Mouse (Mus musculus): ENCODE measurements around the gene Mbnl2. TPM values are rescaled to one million over a fixed set of nuclear protein-coding genes. Genes with fewer than 3 reads are reported as not detected.
A peak's percentile ranks its signal among the peaks of the same experiment; 100 is the strongest.

Mbnl2 gene
- polyA plus RNA-seq, 1 experiment, result 41.7 TPM

DNA sequence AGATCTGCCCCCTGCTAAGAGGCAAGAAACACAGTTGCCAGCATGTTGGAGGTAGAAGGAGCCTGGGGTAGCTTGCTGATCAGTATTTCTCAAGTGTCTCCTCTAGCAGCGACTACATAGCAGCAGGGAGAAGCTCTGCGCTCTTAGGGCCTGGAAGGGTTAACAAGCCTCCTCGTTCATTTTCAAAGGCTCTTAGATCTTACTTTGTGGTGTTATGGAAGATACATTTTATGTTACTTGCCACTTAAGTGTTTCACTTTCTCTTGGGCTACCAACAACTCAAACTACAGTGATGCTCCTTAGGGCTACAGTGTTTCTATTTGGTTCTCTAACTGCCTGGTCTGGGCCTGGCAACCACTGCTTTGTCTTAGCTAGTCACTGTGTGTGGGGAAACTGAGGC, 31.9 kb downstream of the Mbnl2 start:
- Histone ChIP-seq H3K4me1 (ENCODE audit: control insufficient read depth, insufficient read depth, insufficient read length, low read length) (peaks cover 41% of the 10 kb centered on the region), H3K27me3 (ENCODE audit: control insufficient read depth, insufficient read depth, low read length) (no peaks in the 10 kb centered on the region), H3K27ac (ENCODE audit: insufficient read depth, low read depth, low read length) (no peak overlapping the region), H3K36me3 (ENCODE audit: control insufficient read depth, insufficient read depth, low read length) (no peaks in the 10 kb centered on the region), H3K4me3 (ENCODE audit: low read depth, low read length) (no peak overlapping the region)
- no peak for TF ChIP-seq CTCF (IDR thresholded peaks at IDR 0.05; ENCODE audit: extremely low read depth, insufficient read length, insufficient replicate concordance, low read depth, low read length)
- TF ChIP-seq POLR2A (IDR thresholded peaks at IDR 0.05; ENCODE audit: low read depth, low read length), result no peak
- WGBS, result 67% methylated on average over 3 of the region's 3 CpGs

DNA sequence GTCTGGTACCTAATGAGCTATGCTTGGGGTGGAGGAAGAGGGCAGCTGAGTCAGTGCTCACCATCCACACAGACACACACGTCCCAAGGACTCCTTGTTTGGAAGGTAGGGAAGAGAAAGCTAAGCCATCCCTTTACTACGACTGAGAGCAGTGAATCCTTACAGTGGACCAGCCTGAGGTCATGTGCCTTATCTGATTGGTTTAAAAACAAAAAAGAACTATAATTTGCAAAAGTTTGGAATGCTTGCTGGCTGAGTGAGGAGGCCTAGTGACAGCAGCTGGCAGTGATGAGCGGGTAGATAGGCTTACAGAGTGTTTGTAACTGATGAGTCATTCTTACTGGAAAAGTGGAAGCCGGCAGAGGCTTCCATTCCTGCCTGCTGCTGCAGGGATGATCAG, 32.5 kb downstream of the Mbnl2 start:
- TF ChIP-seq POLR2A (IDR thresholded peaks at IDR 0.05; ENCODE audit: low read depth, low read length) (no peak), CTCF (IDR thresholded peaks at IDR 0.05; ENCODE audit: extremely low read depth, insufficient read length, insufficient replicate concordance, low read depth, low read length) (no peak)
- Histone ChIP-seq H3K4me3 (ENCODE audit: low read depth, low read length) (no peak overlapping the region), H3K4me1 (ENCODE audit: control insufficient read depth, insufficient read depth, insufficient read length, low read length) (peaks cover 41% of the 10 kb centered on the region), H3K27ac (ENCODE audit: insufficient read depth, low read depth, low read length) (no peak overlapping the region), H3K27me3 (ENCODE audit: control insufficient read depth, insufficient read depth, low read length) (no peaks in the 10 kb centered on the region), H3K36me3 (ENCODE audit: control insufficient read depth, insufficient read depth, low read length) (no peaks in the 10 kb centered on the region)
- 24% methylated on average over 4 of the region's 4 CpGs for WGBS

DNA sequence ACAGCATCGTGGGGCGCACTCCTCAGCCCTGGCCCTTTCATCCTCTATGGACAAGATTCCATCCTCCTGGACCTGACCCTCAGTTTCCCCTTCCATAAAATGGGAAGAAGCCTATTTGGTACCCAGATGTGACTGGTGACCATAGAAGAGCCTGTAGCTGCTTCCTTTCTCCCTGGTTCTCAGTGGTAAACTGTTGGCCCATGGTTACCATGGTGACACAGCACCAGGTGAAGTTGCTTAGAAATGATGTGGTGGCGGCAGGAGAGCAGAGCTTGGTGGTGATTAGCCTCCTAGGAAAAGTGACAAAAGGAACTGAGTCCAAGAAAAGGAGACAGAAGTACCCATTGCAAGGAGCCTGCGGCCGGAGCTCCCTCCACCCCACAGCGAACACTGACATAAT, 34.2 kb downstream of the Mbnl2 start:
- no peaks in the 10 kb centered on the region for H3K27me3 ChIP-seq (ENCODE audit: control insufficient read depth, insufficient read depth, low read length)
- TF ChIP-seq POLR2A (IDR thresholded peaks at IDR 0.05; ENCODE audit: low read depth, low read length) (no peak), CTCF (IDR thresholded peaks at IDR 0.05; ENCODE audit: extremely low read depth, insufficient read length, insufficient replicate concordance, low read depth, low read length) (no peak)
- no peaks in the 10 kb centered on the region for H3K36me3 ChIP-seq (ENCODE audit: control insufficient read depth, insufficient read depth, low read length)
- H3K27ac ChIP-seq (ENCODE audit: insufficient read depth, low read depth, low read length), result no peak overlapping the region
- H3K4me3 ChIP-seq (ENCODE audit: low read depth, low read length), result no peak overlapping the region
- WGBS, result 81% methylated on average over 6 of the region's 6 CpGs
- peaks cover 43% of the 10 kb centered on the region for H3K4me1 ChIP-seq (ENCODE audit: control insufficient read depth, insufficient read depth, insufficient read length, low read length)

DNA sequence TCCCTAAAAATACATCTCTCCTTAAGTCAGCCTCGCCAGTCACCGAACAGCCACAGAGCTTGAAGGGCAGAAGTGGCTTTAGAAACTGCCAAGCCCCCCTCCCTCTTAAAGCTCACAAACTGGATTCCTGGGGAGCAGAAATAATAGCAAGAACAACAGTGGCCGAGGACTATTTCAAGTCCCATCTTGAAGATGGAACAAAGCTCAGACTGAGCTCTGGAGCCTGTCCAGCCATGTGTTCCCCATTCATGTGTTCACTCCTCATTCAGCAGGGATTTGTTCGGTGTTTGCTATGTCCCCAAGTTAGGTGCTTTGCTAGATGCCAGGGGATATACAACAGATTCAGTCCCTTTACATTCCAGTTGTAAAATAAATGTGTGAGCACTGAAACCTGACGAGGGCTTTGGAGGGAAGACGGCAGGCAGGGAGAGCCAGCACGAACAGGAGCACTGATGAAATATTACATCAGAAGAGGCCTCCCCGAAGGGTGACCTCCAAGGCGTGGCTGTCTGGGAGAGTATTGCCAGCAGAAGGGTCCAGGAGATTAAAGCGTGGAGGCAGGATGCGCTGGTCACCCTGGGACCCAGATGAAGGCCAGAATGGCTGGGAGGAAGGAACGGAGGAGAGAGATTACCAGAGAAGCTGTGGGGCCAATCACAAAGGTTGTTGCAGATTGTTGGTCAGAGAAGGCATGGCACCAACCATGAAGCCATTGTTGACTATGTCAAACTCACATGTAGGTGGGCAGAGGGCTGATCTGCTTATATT, 36.0 kb downstream of the Mbnl2 start:
- WGBS, result 54% methylated on average over 12 of the region's 12 CpGs
- H3K4me1 ChIP-seq (ENCODE audit: control insufficient read depth, insufficient read depth, insufficient read length, low read length), result peaks cover 40% of the 10 kb centered on the region
- H3K36me3 ChIP-seq (ENCODE audit: control insufficient read depth, insufficient read depth, low read length), result no peaks in the 10 kb centered on the region
- H3K27me3 ChIP-seq (ENCODE audit: control insufficient read depth, insufficient read depth, low read length), result no peaks in the 10 kb centered on the region
- no peak for TF ChIP-seq POLR2A (IDR thresholded peaks at IDR 0.05; ENCODE audit: low read depth, low read length)
- no peak for TF ChIP-seq CTCF (IDR thresholded peaks at IDR 0.05; ENCODE audit: extremely low read depth, insufficient read length, insufficient replicate concordance, low read depth, low read length)
- no peak overlapping the region for H3K4me3 ChIP-seq (ENCODE audit: low read depth, low read length)
- peak overlapping the region; percentile 95; the same call in 1 of the 2 replicates for H3K27ac ChIP-seq (ENCODE audit: insufficient read depth, low read depth, low read length)

DNA sequence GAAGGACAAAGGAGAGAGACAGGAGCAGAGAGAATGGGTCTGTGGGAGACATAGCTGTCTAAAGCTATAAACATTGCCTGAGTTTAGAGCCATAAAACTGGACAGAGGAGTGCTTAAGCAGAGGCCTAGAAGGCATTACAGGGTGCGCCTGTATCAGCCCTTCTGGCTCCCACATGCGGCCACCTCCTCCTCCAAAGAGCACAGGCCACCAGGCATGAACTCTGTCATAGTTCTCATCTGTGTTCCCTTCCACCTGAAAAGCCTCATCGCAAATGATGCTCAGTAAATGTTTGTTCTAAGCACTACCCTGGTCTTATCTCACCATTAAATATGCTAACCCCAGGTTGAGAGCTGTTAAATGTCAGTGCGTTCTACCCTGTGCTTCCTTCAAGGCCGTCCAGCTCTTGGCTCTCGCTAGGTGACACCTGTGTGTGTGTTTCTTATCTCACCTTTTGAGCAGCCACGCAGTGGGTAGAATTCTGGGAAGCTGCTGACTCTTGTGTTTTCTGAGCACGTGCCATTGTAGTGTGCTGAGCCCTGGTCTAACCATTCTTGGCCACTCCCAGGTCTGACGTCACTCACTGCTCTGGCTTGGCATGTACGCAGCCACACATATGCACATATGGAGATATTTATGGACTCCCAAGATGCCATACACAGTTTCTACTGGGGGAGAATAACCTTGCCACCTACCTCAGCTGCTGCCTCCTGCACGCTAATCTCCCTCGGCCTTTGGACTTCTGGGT, 37.4 kb downstream of the Mbnl2 start:
- Histone ChIP-seq H3K4me3 (ENCODE audit: low read depth, low read length) (peak overlapping the region; percentile 2; the same call in 1 of the 2 replicates), H3K27me3 (ENCODE audit: control insufficient read depth, insufficient read depth, low read length) (no peaks in the 10 kb centered on the region), H3K27ac (ENCODE audit: insufficient read depth, low read depth, low read length) (peak overlapping the region; percentile 95), H3K4me1 (ENCODE audit: control insufficient read depth, insufficient read depth, insufficient read length, low read length) (peaks cover 40% of the 10 kb centered on the region), H3K36me3 (ENCODE audit: control insufficient read depth, insufficient read depth, low read length) (no peaks in the 10 kb centered on the region; the same call in 1 of the 2 replicates)
- 0 out of 2 replicates have a peak, but pooled peaks have one; percentile 26 for TF ChIP-seq CTCF (IDR thresholded peaks at IDR 0.05; ENCODE audit: extremely low read depth, insufficient read length, insufficient replicate concordance, low read depth, low read length)
- TF ChIP-seq POLR2A (IDR thresholded peaks at IDR 0.05; ENCODE audit: low read depth, low read length), result no peak
- 24% methylated on average over 12 of the region's 12 CpGs for WGBS

DNA sequence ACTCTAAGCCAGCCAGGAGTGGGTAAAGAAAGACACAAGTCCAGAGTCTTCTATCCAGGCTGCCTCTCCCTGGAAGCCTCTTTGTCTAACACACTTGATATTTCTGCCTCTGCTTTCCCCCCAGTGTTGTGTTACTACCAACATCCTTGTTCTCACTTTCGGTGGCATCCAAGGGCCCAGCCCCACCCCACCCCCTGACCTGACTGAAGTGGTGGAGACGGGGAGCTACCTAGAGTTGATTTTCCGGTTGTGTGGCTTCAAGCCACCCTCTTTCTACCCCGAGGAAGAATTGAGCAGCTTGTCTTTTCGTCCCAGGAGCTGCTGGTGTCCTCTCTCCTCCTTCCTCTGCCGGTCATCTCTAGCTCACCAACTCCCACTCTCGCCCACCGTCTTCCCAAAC, 38.0 kb downstream of the Mbnl2 start:
- TF ChIP-seq CTCF (IDR thresholded peaks at IDR 0.05; ENCODE audit: extremely low read depth, insufficient read length, insufficient replicate concordance, low read depth, low read length), result no peak
- no peak; the same call in 1 of the 2 replicates for TF ChIP-seq POLR2A (IDR thresholded peaks at IDR 0.05; ENCODE audit: low read depth, low read length)
- peaks cover 39% of the 10 kb centered on the region for H3K4me1 ChIP-seq (ENCODE audit: control insufficient read depth, insufficient read depth, insufficient read length, low read length)
- WGBS, result 34% methylated on average over 8 of the region's 8 CpGs
- peak overlapping the region; percentile 95 for H3K27ac ChIP-seq (ENCODE audit: insufficient read depth, low read depth, low read length)
- H3K36me3 ChIP-seq (ENCODE audit: control insufficient read depth, insufficient read depth, low read length), result no peaks in the 10 kb centered on the region; the same call in 1 of the 2 replicates
- H3K4me3 ChIP-seq (ENCODE audit: low read depth, low read length), result peak overlapping the region; percentile 13
- H3K27me3 ChIP-seq (ENCODE audit: control insufficient read depth, insufficient read depth, low read length), result no peaks in the 10 kb centered on the region

DNA sequence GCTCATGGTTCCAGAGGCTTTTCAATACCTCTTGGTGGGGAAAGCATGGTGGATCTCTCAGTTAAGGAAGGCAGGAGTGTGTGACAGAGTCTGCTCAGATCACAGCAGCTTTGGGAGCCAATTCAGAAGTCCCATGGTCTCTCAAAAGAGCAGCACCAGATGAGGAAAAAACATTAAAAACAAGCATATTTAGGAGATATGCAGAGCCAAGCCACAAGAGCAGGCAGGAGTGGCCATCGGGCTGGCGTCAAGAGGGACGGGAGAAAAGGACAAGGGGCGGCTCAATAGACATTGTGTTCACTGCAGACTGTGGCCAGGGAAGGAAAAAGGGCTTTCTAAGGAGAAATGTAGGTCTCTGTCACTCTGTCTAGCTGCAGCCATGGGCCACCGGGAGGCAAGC, 40.3 kb downstream of the Mbnl2 start:
- H3K27me3 ChIP-seq (ENCODE audit: control insufficient read depth, insufficient read depth, low read length), result no peaks in the 10 kb centered on the region
- H3K36me3 ChIP-seq (ENCODE audit: control insufficient read depth, insufficient read depth, low read length), result no peaks in the 10 kb centered on the region; the same call in 1 of the 2 replicates

More for the DNA sequence above, 40.3 kb downstream of the Mbnl2 start:
- H3K27ac ChIP-seq (ENCODE audit: insufficient read depth, low read depth, low read length), result no peak overlapping the region
- no peak overlapping the region for H3K4me3 ChIP-seq (ENCODE audit: low read depth, low read length)
- H3K4me1 ChIP-seq (ENCODE audit: control insufficient read depth, insufficient read depth, insufficient read length, low read length), result peaks cover 29% of the 10 kb centered on the region
- 84% methylated on average over 5 of the region's 5 CpGs for WGBS
- TF ChIP-seq CTCF (IDR thresholded peaks at IDR 0.05; ENCODE audit: extremely low read depth, insufficient read length, insufficient replicate concordance, low read depth, low read length), result no peak
- no peak for TF ChIP-seq POLR2A (IDR thresholded peaks at IDR 0.05; ENCODE audit: low read depth, low read length)

All from small intestine, adult 2 months (tissue).